Mouse (Mus musculus) heart, postnatal 36 days (tissue): ENCODE measurements around the gene Csrnp3. TPM values are rescaled to one million over a fixed set of nuclear protein-coding genes. Genes with fewer than 3 reads are reported as not detected.

Experiments
- total RNA-seq, 2 experiments: library from RNA; stranded (reverse); gene quantifications; 2 replicates each; pipeline ENCODE4 v1.2.3; 2021

The Csrnp3 gene
- total RNA-seq, 2 experiments from 2014 or later = 0.05 to 0.33 TPM

Other genes with a start within 250 kb of the Csrnp3 start
- gene Scn2a, start 225.0 kb upstream of the Csrnp3 start, total RNA-seq = under 1 TPM; 0.49 to 0.58 TPM